Mouse (Mus musculus): ENCODE data around the gene Olfr970. TPM values are rescaled to one million over a fixed set of nuclear protein-coding genes. Genes with fewer than 3 reads are reported as not detected.
"Not testable (repeated sequence)": the region's sequence is repeated elsewhere in the genome, so short reads cannot be mapped to it uniquely, and the experiment has no call there.

The Olfr970 gene
- polyA plus RNA-seq (2015; fragmentation: Nextera tagmentation; extraction: Ambion mirVana), result not detected in 2 replicates

DNA sequence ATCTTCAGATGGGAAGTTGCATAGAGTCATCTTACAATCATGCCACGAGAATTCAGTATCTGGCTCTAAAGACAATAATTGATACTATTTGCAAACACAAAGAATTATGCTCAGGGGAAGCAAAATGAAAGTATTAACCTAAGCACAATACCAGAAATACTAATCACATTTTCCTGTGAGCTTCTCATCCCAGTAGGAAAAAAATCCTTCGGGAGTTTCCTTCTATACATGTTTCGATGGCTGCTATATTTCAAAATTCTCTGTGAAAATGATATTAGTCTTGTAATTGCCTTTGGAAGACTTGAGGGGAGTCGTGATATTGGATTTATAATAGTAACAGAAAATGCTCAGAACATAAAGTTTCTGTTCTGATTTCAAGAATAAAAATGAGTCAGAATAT is at the start of gene Olfr970:
Gene Olfr970 (plus strand): TSS at position 301 of the 400 bp plus-strand sequence.
- no peak for TF ChIP-seq CTCF (IDR thresholded peaks at IDR 0.05; ENCODE audit: low read depth)
- H3K4me2 ChIP-seq (replicated peaks; ENCODE audit: low read depth), result no peak within 1 kb of the TSS
- no peak within 1 kb of the TSS for H3K4me3 ChIP-seq (ENCODE audit: low read depth, low read length)
- no peaks in the 10 kb centered on the region for H3K36me3 ChIP-seq (ENCODE audit: control insufficient read depth, insufficient read depth)
- no peak within 1 kb of the TSS for H3K27ac ChIP-seq (ENCODE audit: low read depth, low read length)
- no peak for ATAC-seq
- H3K27me3 ChIP-seq (replicated peaks; ENCODE audit: control insufficient read depth, insufficient read depth, low read length), result no peaks in the 10 kb centered on the region
- no peaks in the 10 kb centered on the region for H3K4me1 ChIP-seq (replicated peaks; ENCODE audit: control insufficient read depth, insufficient read depth, low read length)
- H3K9me3 ChIP-seq (ENCODE audit: control insufficient read depth), result no peaks in the 10 kb centered on the region
- WGBS, result 75% methylated on average over 4 of the region's 4 CpGs
- H3K9ac ChIP-seq (ENCODE audit: low read depth, low read length), result no peak within 1 kb of the TSS

- H3K4me2 ChIP-seq (replicated peaks; ENCODE audit: low read depth), result no peak within 1 kb of the TSS
- no peaks in the 10 kb centered on the region for H3K4me1 ChIP-seq (replicated peaks; ENCODE audit: control insufficient read depth, insufficient read depth, low read length)
- H3K9me3 ChIP-seq (ENCODE audit: control insufficient read depth), result no peaks in the 10 kb centered on the region
- no peak within 1 kb of the TSS for H3K27ac ChIP-seq (ENCODE audit: low read depth, low read length)
- TF ChIP-seq CTCF (IDR thresholded peaks at IDR 0.05; ENCODE audit: low read depth), result no peak
- no peaks in the 10 kb centered on the region for H3K27me3 ChIP-seq (replicated peaks; ENCODE audit: control insufficient read depth, insufficient read depth, low read length)
- 63% methylated on average over 1 of the region's 1 CpGs for WGBS
- H3K9ac ChIP-seq (ENCODE audit: low read depth, low read length), result no peak within 1 kb of the TSS
- H3K36me3 ChIP-seq (ENCODE audit: control insufficient read depth, insufficient read depth), result no peaks in the 10 kb centered on the region
- H3K4me3 ChIP-seq (ENCODE audit: low read depth, low read length), result no peak within 1 kb of the TSS
- no peak for ATAC-seq
These were observed 25.5 kb upstream of the Olfr970 start, which contains the start of gene Olfr968 for GRCm38 (mm10) chr9:39783153-39783552. Gene Olfr968, minus strand, starts transcription at chr9:39783253.

GRCm38 (mm10) chr9:39790558-39790957 is 18.1 kb upstream of the Olfr970 start, which contains the start of gene Olfr969:
Gene Olfr969, plus strand, starts transcription at chr9:39790945.
- Histone ChIP-seq H3K4me1 (replicated peaks; ENCODE audit: control insufficient read depth, insufficient read depth, low read length) (no peaks in the 10 kb centered on the region), H3K36me3 (ENCODE audit: control insufficient read depth, insufficient read depth) (no peaks in the 10 kb centered on the region), H3K9me3 (ENCODE audit: control insufficient read depth) (no peaks in the 10 kb centered on the region), H3K27ac (ENCODE audit: low read depth, low read length) (no peak within 1 kb of the TSS), H3K27me3 (replicated peaks; ENCODE audit: control insufficient read depth, insufficient read depth, low read length) (no peaks in the 10 kb centered on the region), H3K4me2 (replicated peaks; ENCODE audit: low read depth) (no peak within 1 kb of the TSS), H3K4me3 (ENCODE audit: low read depth, low read length) (no peak within 1 kb of the TSS), H3K9ac (ENCODE audit: low read depth, low read length) (no peak within 1 kb of the TSS)
- TF ChIP-seq CTCF (IDR thresholded peaks at IDR 0.05; ENCODE audit: low read depth), result no peak
- no peak for ATAC-seq
- 71% methylated on average over 2 of the region's 2 CpGs for WGBS

- not testable (repeated sequence) for H3K27ac ChIP-seq (ENCODE audit: low read depth, low read length); H3K36me3 ChIP-seq (ENCODE audit: control insufficient read depth, insufficient read depth); H3K9me3 ChIP-seq (ENCODE audit: control insufficient read depth); ATAC-seq; H3K9ac ChIP-seq (ENCODE audit: low read depth, low read length); H3K4me1 ChIP-seq (replicated peaks; ENCODE audit: control insufficient read depth, insufficient read depth, low read length); H3K4me3 ChIP-seq (ENCODE audit: low read depth, low read length); H3K27me3 ChIP-seq (replicated peaks; ENCODE audit: control insufficient read depth, insufficient read depth, low read length); H3K4me2 ChIP-seq (replicated peaks; ENCODE audit: low read depth)
- 100% methylated on average over 1 of the region's 2 CpGs for WGBS
These were observed 27.9 kb downstream of the Olfr970 start, which contains the start of gene Olfr971 for GRCm38 (mm10) chr9:39836576-39836975. Gene Olfr971, plus strand, starts transcription at chr9:39836876.

DNA sequence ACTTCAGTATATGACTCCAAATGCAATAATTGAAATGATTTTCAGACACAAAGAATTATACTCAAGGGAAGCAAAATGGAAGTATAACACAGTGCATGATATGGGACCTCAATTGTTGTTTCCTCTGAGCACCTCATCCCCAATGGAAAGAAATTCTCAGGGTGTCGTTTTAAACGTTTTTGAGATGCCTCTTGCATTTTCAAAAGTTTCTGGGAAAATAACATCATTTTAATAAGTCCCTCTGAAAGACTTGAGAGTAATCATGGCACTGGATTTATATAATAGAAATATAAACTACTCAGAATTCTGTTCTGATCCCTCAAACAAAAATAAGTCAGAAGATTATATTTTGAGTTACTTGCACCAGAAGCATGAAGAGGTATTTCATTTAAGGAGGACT is 57.5 kb downstream of the Olfr970 start, which contains the start of gene Olfr972:
Gene Olfr972 (plus strand): TSS at position 301 of the 400 bp plus-strand sequence.
- 60% methylated on average over 2 of the region's 2 CpGs for WGBS
- Histone ChIP-seq H3K4me1 (replicated peaks; ENCODE audit: control insufficient read depth, insufficient read depth, low read length) (no peaks in the 10 kb centered on the region), H3K9me3 (ENCODE audit: control insufficient read depth) (no peaks in the 10 kb centered on the region), H3K27ac (ENCODE audit: low read depth, low read length) (no peak within 1 kb of the TSS), H3K36me3 (ENCODE audit: control insufficient read depth, insufficient read depth) (no peaks in the 10 kb centered on the region), H3K4me3 (ENCODE audit: low read depth, low read length) (no peak within 1 kb of the TSS), H3K4me2 (replicated peaks; ENCODE audit: low read depth) (no peak within 1 kb of the TSS), H3K27me3 (replicated peaks; ENCODE audit: control insufficient read depth, insufficient read depth, low read length) (no peaks in the 10 kb centered on the region), H3K9ac (ENCODE audit: low read depth, low read length) (no peak within 1 kb of the TSS)
- no peak for ATAC-seq
- TF ChIP-seq CTCF (IDR thresholded peaks at IDR 0.05; ENCODE audit: low read depth), result no peak

Other genes with a start within 250 kb of the Olfr970 start
- gene Olfr959, start 233.3 kb upstream of the Olfr970 start, polyA plus RNA-seq (2015; fragmentation: Nextera tagmentation; extraction: Ambion mirVana), result not detected in 2 replicates
- 7.5 and 9.8 TPM in 2 replicates for gene AW551984, start 204.5 kb upstream of the Olfr970 start, polyA plus RNA-seq (2015; fragmentation: Nextera tagmentation; extraction: Ambion mirVana)
- gene Olfr148, start 198.2 kb upstream of the Olfr970 start, polyA plus RNA-seq (2015; fragmentation: Nextera tagmentation; extraction: Ambion mirVana), result not detected in 2 replicates
- gene Olfr960, start 187.5 kb upstream of the Olfr970 start, polyA plus RNA-seq (2015; fragmentation: Nextera tagmentation; extraction: Ambion mirVana), result not detected in 2 replicates
- gene Olfr961, start 163.8 kb upstream of the Olfr970 start, polyA plus RNA-seq (2015; fragmentation: Nextera tagmentation; extraction: Ambion mirVana), result not detected in 2 replicates
- gene Olfr963, start 141.7 kb upstream of the Olfr970 start, polyA plus RNA-seq (2015; fragmentation: Nextera tagmentation; extraction: Ambion mirVana), result not detected in 2 replicates
- gene Olfr149, start 101.7 kb upstream of the Olfr970 start, polyA plus RNA-seq (2015; fragmentation: Nextera tagmentation; extraction: Ambion mirVana), result not detected in 2 replicates
- not detected in 2 replicates for gene Olfr965, start 97.5 kb upstream of the Olfr970 start, polyA plus RNA-seq (2015; fragmentation: Nextera tagmentation; extraction: Ambion mirVana)
- not detected in 2 replicates for gene Olfr150, start 77.9 kb upstream of the Olfr970 start, polyA plus RNA-seq (2015; fragmentation: Nextera tagmentation; extraction: Ambion mirVana)
- not detected in 2 replicates for gene Olfr967, start 62.6 kb upstream of the Olfr970 start, polyA plus RNA-seq (2015; fragmentation: Nextera tagmentation; extraction: Ambion mirVana)
- gene Olfr968, start 25.6 kb upstream of the Olfr970 start, polyA plus RNA-seq (2015; fragmentation: Nextera tagmentation; extraction: Ambion mirVana), result not detected in 2 replicates
- not detected in 2 replicates for gene Olfr969, start 17.9 kb upstream of the Olfr970 start, polyA plus RNA-seq (2015; fragmentation: Nextera tagmentation; extraction: Ambion mirVana)
- not detected in 2 replicates for gene Olfr971, start 28.0 kb downstream of the Olfr970 start, polyA plus RNA-seq (2015; fragmentation: Nextera tagmentation; extraction: Ambion mirVana)
- not detected in 2 replicates for gene Olfr972, start 57.6 kb downstream of the Olfr970 start, polyA plus RNA-seq (2015; fragmentation: Nextera tagmentation; extraction: Ambion mirVana)
- not detected in 2 replicates for gene Olfr229, start 98.5 kb downstream of the Olfr970 start, polyA plus RNA-seq (2015; fragmentation: Nextera tagmentation; extraction: Ambion mirVana)
- not detected in 2 replicates for gene Olfr974, start 128.6 kb downstream of the Olfr970 start, polyA plus RNA-seq (2015; fragmentation: Nextera tagmentation; extraction: Ambion mirVana)
- not detected in 2 replicates for gene Olfr975, start 143.2 kb downstream of the Olfr970 start, polyA plus RNA-seq (2015; fragmentation: Nextera tagmentation; extraction: Ambion mirVana)
- gene Olfr976, start 152.3 kb downstream of the Olfr970 start, polyA plus RNA-seq (2015; fragmentation: Nextera tagmentation; extraction: Ambion mirVana), result not detected in 2 replicates
- not detected in 2 replicates for gene Olfr978, start 183.3 kb downstream of the Olfr970 start, polyA plus RNA-seq (2015; fragmentation: Nextera tagmentation; extraction: Ambion mirVana)
- gene Olfr979, start 194.6 kb downstream of the Olfr970 start, polyA plus RNA-seq (2015; fragmentation: Nextera tagmentation; extraction: Ambion mirVana), result not detected in 2 replicates
- not detected in 2 replicates for gene Olfr980, start 200.7 kb downstream of the Olfr970 start, polyA plus RNA-seq (2015; fragmentation: Nextera tagmentation; extraction: Ambion mirVana)
- not detected in 2 replicates for gene Olfr981, start 212.6 kb downstream of the Olfr970 start, polyA plus RNA-seq (2015; fragmentation: Nextera tagmentation; extraction: Ambion mirVana)

Data from intestine, postnatal 0 days (tissue).